Mouse (Mus musculus): ENCODE measurements around the gene Sox10.

GRCm38 (mm10) chr15:79124331-79124875 is 40.6 kb downstream of the Sox10 start:
- TF ChIP-seq CTCF (IDR thresholded peaks at IDR 0.05; ENCODE audit: borderline replicate concordance, insufficient read depth, low read length) (no peak), POLR2A (IDR thresholded peaks at IDR 0.05; ENCODE audit: low read depth, low read length) (no peak)
